Mouse (Mus musculus) CD4-positive helper T cell, adult 2 months (primary cell): ENCODE measurements around the gene Abhd10.

Experiments
- DNase-seq: peaks from one replicate; pipeline ENCODE4 v3.0.0-alpha.2; 2012; ENCODE audit warnings: low read depth, missing footprints, low spot score

Abhd10 gene

DNA sequence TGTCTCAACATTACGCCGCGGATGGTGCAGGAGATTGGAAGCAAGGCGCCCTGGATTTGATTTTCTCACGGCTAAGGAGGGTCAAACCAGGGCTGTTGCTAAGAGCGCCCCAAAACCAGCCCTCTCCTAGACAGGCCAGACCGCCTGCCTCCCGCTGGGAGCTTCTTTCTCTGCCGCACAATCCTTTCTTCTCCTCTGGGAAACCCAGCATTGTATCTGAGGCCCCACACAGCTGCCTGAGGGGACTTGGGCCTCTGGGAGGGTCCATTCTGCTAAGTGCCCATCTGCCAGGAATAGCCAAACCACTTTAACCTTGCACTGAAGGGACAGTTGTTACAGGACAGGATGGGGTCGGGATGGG lies 18.0 kb downstream of the Abhd10 start:
- no peak for DNase-seq

DNA sequence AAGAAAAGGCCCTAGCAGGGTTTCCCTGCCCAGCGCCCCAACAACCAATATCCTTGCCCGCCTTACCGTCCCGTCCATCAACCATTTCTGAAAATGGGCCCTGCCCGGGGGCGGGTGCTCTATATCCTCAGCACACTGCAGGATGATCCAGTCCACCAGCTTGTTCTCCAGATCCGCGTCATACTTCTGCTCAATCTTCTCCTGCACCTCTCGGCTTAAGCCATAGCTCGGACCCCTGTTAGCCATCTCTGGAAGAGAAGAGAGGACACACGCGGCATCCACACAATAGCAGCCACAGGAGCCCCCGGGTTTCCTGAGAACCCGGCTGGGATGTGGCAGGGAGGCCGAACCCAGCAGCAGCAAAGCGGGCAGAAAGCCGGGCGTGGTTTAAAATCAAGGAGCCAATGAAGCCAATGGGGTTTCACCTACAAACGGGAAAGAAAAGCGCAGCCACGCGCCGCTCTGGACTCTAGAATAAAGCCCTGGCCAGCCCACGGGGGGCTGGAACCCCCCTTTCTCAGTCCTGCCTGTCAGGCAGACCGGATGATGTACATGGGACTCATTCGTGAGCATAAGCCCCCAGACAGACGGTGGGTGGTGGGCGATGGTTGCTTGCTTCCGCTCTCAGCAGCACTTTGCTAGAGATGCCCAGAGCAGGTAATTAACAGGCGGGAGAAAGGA lies 18.6 kb downstream of the Abhd10 start, which contains the start of gene Tagln3:
TSS of gene Tagln3 (minus strand) at position 548 of the 681 bp plus-strand sequence.
- no peak for DNase-seq

DNA sequence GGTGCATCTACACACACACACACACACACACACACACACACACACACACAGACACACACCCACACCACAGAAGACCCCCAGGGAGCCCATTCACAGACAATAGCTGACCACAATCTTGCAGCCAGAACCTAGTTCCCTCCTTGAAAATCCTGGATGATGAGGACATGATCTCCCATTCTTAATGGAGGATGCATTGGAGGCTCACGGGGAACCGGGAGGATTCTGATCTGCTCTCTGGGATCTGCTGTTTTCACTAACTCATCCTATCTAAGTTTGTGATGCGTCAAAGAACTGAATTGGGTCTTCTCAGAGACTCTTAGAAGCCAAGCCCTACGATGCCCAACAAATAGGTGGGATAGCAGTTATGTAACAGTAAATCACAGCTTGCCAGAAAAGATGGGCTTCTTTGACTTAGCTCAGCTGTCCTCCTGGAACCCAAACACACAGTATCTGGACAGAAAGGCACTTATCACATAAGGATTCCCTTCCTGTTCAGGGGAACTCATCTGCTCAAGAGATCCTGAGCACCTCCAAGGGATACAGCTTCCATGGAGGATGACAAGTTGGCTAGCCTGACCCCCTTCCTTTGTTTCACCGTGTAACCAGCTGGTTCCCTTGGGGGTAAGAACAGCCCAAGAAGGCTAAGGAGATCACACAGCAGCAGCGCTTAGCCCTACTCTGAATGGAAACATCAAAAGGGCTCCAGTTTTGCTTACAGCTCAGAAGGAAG lies 19.4 kb downstream of the Abhd10 start:
- no peak for DNase-seq

DNA sequence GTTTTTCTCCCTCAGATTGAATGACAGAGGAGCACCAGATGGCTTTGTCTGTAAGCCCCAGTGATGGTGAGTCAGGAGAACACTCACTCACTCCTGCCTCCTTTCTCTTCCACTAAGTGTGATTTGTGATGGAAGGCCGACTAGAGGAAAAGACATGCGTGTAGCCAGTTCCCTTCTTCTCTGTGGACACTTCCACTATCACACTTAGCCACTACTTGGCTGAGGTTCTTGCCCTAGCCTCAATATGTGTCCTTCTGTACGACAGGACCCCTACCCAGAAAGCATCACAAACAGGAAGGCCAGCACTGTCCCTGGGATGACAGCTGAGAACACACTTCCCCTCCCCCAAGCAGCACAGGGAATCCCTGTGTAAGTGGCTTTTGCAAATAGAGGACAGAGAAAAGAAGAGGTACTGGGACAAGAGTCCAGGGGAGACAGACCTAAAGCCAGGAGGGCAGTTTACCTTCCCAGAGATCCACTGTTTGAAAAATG lies 20.2 kb downstream of the Abhd10 start:
- DNase-seq = no peak

DNA sequence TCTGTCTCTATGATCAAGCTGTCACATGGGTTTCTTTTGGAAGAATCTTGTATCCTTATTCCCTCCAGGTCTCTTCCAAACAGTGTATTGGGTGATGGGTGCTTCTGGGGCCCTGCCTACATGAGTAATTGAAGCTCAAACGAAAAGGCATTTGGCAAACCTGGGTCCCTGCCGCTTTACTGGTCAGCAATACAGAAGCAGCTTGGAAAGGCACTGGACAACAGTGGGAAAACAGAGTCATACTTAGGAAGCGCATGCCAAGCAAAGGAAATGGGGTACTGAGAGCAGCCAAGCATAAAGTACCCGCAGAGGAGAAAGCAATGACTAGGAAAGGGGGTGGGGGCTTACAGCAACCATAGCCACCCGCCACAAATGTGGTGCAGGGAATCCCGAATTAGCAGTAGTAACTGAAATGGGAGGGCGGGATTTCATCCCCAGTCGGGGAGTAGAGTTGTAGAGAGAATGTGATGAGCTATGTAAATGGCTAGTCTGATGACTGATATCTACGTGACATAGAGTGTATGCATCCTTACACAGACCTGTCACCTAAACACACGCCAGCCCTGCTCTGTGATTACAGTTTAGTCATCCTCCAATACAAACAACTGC lies 22.6 kb downstream of the Abhd10 start:
- no peak for DNase-seq

DNA sequence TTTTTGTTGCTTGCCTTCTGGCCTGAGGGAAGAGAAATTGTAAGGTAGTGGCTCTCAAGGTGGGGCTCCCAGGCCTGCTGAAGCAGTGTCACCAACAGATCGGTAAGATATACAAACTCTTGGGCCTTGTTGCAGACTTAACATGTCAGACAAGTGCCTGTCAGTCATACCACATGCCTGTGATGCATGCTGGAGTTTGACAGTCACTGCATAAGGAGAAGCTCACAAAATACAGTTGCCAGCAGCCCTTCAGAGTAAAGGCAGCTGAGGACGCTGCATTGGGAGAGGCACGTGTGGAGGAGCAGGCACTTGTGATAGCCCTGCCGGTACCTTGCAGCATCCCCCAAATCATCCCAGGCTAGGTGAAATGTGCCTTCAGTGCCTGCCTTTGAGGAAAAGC lies 24.5 kb downstream of the Abhd10 start:
- DNase-seq = no peak

DNA sequence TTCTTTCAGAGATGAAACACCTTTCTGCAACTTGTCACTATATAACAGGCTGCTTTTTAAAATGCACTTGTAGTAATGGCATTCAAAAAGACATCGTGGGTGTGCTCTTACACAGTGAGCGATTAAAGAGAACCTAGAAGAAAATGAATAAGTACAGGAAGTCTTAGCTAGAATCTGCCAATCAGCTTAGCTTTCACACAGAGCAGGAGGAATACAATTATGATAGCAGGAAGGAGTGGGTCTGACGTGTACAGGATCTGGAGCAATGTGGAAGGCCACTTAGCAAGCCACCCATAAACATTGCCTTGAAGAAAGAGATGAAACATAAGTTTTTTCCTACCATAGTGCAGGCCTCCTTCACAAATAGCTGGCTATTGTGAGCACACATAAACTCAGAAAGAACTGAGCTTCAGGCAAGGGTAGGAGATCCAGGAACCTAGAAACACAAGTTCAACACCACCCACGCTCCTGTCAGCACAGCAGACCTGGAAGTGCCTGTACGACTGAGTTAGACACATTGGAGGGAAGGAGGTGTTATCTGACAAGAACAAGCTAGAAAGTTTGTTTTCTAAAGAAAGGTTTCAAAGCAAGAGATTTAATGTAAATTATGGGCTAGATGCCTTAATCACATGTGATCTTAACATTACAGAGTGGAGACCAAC lies 28.1 kb downstream of the Abhd10 start:
- no peak for DNase-seq

DNA sequence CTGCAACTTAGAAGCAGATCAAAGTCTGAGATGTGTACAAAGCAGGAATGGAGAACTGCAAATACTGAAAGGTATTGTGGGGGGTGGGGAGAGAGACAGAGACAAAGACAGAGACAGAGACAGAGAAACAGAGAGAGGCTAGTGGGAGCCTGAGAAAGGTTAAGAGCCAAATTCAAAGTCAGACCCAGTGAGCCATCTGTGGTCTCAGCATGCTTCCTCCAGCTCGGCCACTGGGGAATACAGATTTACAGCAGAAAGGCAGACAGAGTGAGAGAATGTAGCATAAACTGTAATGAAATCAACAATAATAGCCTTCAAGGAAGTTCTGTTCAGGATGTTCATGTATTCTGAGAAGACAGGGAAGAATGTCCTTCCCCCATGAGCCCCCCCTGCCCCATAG lies 28.9 kb downstream of the Abhd10 start:
- DNase-seq = no peak

DNA sequence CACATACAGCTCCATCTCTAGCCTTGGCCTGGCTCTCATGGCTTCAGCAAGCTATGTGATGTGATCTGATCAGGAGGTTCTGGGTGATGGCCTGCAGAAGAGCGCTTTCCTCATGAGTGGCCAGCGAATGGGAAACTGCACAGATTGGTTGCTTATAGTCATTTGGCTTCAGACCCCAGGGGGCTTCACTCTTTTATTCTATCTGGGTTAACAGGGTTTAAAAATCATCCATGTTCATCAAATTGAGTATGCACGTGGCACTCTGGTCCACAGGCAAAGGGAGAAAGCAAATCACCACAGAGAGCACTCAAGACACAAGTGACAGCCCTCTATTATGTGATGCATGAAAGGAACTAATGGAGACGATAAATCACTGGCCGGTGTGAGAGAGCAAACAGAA lies 29.5 kb downstream of the Abhd10 start:
- no peak for DNase-seq

DNA sequence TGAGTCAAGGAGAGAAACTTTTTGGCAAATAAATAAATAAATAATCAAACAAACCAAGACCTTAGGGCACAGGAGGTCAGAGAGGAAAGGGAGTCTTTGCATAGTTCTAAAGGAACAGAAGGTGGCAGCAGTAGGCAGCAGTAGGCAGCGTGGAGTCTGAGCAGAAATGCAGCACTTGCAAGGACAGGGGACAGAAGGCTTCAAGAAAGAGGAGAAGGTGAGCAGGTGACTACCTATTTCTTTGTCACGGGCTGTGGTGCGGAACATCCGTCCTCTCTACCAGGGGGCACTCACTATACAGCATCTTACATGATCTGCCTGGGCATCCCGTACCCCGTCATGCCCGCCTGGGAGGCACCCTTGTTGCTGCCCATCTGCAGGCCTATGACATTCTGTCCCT lies 31.5 kb downstream of the Abhd10 start:
- no peak for DNase-seq

DNA sequence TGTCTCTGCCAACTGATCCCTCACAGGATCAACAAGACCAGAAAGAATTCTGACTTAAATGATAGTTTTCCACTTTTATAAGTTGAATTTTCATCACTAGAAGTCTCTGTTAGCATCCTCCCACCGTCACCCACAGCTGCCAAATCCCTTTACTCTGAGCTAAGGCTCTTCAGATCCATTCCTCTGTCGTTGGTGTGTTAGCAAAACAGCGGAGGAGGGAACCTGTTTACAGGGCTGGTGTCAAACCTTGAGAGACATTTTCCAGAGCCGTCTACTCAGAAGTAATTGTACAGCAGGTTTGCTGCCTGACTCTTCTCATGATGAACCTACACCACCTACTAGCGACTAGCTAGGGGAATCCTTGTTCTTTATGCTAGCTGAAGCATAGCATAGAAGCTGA lies 43.5 kb downstream of the Abhd10 start:
- DNase-seq = no peak

DNA sequence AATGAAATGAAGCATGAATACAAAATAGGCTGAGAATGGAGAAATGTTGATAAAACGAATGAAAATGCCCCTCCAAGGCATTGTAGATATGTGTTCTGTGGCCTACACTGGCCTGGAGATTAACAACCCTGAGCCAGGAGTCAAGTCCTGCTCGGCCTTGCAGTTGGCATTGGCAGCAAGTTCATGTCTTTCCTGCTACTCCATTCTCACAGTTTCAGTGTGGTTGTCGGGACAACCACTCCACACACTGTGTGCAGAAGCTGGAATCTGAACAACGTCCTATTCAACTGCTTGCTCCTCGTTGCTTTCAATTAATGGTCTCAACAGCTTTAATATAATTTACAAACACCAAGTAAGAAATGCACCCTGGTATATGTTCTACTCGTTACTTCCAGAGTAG lies 44.8 kb downstream of the Abhd10 start:
- no peak for DNase-seq

DNA sequence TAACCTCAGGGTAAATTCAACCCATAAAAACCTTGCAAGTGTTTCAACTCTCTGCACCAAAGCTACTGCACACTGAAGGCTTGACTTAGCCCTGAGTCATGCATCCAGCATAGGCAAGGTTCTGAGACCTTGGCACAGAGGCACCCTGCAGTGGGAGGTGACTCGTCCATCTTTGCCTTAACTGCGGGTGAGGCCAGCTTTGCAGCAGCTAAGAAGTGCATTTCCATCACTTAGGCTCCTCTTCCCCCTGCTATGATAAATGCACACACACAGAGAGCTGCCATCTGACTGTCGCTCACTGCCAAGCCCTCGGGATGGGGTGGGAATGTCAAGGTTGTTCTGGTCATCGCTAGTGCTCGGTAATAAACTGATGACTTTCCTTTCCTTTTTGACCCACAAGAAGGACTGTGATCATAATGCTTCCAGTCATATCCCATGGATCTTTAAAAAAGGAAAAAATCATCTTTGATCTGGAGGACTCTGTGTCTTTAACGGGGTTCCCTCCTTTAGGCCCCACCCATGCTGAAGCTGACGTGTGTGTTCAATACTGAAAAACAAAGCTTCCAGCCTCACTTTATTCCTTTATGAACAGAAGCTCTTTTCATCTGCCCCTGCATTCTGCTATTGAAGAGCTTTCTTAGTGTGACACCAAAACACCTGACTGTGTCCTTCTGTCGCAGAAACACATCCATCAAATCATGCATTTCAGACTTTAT lies 47.2 kb downstream of the Abhd10 start:
- no peak for DNase-seq

DNA sequence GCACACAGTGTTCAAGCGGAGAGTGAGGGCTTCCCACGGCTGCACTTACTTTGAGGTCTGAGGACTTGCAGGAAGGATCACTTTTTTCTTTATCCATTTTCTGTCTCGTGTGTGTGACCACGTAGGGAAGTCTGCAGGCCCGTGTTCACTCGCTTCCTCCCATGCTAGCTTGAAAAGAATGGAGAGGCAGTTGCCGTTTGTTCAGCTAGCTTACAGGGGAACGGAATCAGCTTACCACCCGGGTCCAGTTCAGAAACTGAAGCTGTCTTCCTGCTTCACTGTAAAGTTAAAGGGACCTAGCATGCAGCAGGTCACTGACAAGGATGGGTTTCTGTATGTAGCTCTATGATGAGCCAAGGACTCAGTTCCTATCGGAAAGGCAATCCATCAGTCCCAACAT lies 49.2 kb downstream of the Abhd10 start, which contains the start of gene Tmprss7:
TSS of gene Tmprss7 (minus strand) at position 101 of the 400 bp plus-strand sequence.
- DNase-seq = no peak

DNA sequence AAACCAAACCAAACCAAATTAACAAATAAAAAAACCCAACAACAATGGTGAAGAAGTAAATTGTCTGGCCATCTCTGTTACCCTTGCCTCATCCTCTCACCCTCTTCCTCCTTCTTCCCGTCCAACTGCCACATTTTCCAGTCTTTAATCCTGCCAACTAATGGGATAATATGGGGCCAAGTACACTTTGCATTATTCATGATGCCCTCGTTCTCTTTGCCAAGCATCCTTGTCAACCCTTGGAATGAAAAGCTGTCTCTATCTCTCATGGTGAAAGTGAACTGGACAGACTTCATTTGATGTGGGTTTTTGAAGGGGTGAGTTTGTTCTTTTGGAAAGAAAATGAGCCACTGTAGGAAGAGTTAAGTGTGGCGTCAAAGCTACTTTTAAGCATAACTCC lies 49.9 kb downstream of the Abhd10 start:
- no peak for DNase-seq

DNA sequence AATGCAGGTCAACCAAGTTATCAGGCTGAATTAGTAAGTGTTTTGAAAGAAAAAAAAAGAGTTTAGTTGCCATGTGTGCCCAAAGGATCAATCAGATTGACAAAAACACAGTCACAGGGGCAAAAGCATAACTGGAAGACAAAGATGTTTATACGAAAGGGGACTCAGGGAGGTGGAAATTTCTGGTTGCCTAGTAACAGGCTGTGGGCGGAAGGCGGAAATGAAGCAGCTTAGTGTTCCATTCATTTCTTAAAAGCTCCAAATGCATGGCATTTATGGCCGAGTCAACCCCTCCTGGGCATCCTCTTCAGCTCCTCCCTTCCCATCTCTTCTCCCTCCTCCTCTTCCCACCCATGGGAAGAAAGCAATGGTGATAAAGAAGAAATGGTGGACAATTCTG lies 52.6 kb downstream of the Abhd10 start:
- DNase-seq = peak; percentile 77

DNA sequence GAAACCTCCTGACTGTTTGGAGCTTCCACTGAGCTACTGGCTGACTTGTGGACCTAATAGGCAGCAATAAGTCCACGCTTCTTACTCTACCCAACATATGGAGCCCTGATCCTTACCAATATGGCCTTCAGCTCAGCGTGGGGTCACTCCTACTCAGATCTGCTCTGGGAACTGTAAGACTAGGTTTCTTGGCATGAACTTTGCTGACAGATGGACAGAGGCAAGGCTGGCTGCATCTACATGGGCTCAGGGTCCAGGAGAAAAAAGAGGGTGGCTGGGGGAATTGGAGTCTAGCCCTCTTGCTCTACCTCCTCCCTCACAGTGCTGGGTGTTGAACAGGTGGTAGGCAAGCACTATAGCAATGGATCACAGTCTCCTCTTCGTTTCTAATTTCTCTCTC lies 55.9 kb downstream of the Abhd10 start:
- DNase-seq = no peak

DNA sequence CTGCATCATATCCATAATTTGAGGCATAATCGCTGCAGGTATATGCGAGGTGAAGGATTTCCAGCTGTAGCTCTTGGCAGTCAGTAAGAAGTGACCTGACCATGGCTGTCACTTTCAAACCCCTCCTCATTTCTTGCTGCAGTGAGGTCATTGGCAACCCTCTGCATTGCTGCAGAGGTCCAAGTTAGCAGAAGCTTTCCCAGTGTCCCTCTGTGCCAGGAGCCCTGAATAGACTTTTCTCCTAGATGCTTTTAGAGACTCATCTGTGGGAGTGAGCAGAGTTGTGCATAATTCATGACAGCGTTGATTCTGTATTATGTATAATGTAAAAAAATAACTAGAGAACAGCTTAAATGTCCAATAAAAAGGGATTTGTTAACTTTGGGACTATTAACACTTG lies 57.5 kb downstream of the Abhd10 start:
- DNase-seq = no peak

DNA sequence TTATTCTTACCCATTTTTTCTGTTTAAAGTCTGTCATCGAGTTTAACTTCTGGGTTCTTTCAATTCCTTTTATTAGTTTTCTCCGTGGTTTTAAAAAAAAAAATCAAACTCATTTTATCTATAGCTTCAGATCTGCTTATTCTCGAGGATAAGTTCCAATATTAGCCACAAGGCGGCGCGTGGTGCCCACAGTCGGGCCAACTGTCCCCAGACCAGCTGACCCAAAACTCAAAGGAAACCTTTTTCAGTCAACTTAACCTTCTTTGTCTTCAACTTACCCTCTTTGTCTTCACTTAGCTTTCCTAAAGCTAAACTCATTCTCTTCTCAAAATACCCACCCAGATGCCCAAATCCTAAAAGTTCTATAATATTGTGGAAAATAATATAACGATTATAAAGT lies 57.9 kb downstream of the Abhd10 start:
- peak; percentile 24 for DNase-seq
